Mouse (Mus musculus): ENCODE measurements around the gene Alkbh8.

GRCm38 (mm10) chr9:3330737-3331384, 4.1 kb upstream of the Alkbh8 start:
- TF ChIP-seq CTCF (IDR thresholded peaks at IDR 0.05; ENCODE audit: control insufficient read depth, insufficient read depth, insufficient read length) (no peak), MYOD1 (IDR thresholded peaks at IDR 0.05; ENCODE audit: control insufficient read depth, insufficient read length, low read depth) (no peak), CEBPB (IDR thresholded peaks at IDR 0.05; ENCODE audit: low read depth) (no peak), USF1 (IDR thresholded peaks at IDR 0.05; ENCODE audit: low read depth) (no peak)
